Mouse (Mus musculus) G1E (cell line): ENCODE measurements around the gene Apba3.

Experiments used
- CTCF ChIP-seq: IDR thresholded peaks from 2 replicates; pipeline ENCODE4 v1.5.1; 2012; ENCODE audit warnings: low read depth, low read length, inconsistent platforms, mixed read lengths
- GATA1 ChIP-seq: IDR thresholded peaks from 2 replicates; pipeline ENCODE4 v1.6.1; 2012; ENCODE audit warnings: borderline replicate concordance, low read length, inconsistent platforms, mixed read lengths
- POLR2AphosphoS5 ChIP-seq: IDR thresholded peaks from 2 replicates; pipeline ENCODE4 v1.6.1; 2012; ENCODE audit warnings: low read depth, low read length, inconsistent platforms; ENCODE audit not compliant: insufficient replicate concordance
- TAL1 ChIP-seq: conservative IDR thresholded peaks from 2 replicates; pipeline ENCODE4 v1.6.1; 2012; ENCODE audit warnings: low read depth, low read length, inconsistent platforms, mixed read lengths

DNA sequence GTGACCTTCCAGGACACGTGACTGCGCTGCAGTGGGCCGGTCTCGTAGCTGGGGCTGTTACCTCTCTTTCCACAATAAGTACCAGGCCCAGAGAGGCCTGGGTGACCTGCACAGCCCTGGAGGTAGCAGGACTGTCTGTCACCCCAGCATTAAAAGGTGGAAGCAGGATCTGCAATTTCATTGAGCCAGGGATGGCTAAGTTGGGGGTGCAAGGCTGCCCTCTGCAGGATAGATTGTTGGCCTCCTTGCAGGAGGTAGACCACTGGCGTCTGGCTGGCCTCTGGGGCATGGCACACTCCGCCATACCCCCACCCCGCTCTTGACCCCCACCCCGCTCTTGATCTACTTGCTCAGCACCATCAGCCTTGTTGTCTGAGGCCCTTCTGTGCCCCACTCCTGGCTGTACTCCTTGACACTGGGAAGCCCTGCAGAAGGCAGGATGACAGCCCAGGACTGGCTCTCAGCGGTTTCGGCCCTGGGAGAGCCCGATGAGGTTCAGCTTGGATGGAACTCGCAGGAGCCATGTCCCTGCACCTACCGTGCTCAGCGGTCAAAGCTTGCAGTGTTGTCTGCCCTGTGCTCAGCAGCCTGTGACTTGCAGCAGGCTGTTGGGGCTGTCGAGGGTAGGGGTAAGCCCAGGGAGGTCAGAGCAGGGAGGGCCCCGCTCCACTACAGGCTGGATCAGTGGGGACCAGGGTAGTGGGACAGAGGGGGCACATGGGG, 49.7 kb downstream of the Apba3 start:
- TF ChIP-seq CTCF (no peak), GATA1 (no peak), POLR2AphosphoS5 (no peak), TAL1 (no peak)
